Mouse (Mus musculus): Measurements from ENCODE around the gene Ppp2r5c.

Ppp2r5c gene

DNA sequence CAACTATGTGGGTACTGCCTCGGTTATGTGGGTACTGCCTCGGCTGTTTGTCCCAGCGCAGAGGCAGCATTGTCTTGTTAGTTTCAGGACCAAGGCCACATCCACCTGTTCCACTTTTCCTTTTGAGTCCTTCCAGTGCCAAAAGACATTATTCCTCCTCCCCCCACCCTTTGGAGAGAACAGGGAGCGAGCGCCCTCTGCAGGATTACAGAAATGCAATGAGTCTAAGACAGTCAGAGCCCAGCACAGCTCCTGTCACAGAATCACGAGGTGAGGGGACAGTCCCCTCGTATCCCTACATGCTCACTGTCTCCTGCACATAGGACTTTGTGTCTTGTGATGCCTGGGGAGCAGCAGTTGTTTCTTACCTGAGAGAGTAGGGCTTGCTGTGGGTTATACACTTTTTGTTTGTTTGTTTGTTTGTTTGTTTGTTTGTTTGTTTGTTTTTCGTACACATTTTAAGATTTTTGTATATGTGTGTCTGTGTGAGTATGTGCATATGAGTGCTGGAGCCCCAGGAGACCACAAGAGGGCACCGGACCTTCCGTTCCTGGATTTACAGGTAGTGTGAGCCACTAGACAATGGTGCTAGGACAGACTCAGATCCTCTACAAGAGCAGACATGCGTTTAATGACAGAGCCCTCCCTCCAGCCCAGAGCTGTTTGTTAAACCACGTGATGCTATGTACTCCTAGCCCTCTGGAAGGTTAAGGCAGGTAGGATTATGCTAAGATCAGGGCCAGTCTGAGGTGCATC lies 43.2 kb downstream of the Ppp2r5c start:
- DNase-seq, result peak; percentile 26 to 36

DNA sequence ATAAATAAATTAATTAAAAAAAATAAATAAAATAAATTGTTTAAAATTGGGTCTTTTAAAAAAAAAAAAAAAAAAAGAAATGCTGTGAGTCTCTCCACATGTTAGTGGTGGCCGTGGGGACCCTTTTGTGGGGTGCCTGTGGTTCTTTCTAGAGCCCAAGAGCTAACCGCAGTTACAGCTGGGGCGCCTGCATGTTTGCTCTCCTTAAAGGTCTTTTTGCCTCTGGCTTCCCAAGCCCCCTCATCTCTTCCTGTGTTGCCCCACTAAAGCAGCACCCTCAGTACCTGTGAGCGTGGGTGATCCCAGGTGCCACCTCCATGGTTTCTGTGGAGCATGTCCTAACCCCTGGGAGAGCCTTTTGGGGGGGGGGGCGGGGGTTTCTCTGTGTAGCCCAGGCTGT lies 45.5 kb downstream of the Ppp2r5c start:
- no peak for DNase-seq

DNA sequence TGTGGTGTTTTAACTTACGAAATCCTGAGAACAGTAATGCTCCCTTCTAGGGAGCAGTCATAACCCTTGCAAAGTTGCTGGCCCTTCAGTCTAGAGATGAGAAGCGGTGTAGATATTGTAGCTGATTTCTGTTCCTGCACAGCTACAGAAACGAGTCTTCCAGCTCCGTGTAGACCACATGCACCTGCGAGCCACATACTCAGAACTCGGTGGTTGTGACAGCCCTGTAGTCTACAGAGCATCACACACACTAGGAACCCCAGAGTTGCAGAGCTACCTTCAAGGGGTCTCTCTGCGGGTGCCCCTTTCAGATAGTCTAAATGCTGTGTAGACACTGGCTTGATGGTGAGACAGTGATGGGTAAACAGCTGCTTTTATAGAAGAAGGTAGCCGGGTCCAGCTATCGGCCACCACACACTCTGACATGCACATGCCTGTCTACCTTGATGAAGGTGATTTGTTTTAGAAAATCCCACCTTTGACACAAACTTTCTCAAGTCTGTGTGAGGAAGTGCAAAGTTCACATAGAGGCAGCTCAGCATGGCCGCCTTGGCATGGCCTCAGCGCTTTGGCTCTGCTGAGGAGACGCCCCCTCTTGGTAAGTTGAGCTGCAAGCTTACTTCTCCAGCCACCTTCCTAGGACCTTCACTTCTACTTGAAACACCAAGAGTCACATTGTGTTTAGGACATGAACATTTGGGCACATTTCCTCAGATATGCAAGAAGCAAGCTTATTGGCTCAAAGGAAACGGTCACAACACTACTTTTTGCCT lies 46.9 kb downstream of the Ppp2r5c start:
- DNase-seq, result no peak

DNA sequence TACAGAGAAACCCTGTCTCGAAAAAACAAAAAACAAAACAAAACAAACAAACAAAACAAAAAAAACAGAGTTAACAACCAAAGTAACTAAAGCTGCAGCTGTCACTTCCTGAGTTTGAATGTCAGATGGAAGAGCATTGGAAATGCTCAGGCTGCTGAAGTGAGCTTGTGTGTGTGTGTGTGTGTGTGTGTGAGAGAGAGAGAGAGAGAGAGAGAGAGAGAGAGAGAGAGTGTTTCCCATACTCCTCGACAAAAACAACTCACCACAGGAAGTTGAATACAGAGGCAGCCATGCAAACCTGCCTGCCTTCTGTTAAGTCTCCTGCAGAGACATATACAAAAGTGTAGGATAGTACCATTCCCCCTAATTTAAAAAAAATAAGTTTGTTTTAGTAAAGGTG lies 47.9 kb downstream of the Ppp2r5c start:
- no peak for DNase-seq

DNA sequence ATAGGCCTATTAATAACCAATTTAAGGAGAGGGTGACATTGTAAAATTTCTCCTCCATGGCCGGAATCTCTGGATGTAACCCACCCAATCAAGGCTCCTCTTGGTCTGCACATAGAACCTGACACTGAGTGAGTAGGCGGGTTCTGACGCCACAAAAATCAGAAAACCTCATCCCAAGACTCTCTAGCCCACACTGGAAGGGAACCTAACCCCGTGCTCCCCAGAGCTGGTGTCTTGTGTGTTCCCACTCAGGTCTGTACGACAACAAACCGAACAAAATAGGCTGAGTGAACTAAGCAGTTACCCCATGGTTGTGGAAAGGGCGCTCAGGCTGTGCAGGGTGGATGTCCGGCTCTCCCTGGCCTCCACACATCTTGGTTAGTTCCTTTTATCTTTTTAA lies 48.3 kb downstream of the Ppp2r5c start:
- no peak for DNase-seq

DNA sequence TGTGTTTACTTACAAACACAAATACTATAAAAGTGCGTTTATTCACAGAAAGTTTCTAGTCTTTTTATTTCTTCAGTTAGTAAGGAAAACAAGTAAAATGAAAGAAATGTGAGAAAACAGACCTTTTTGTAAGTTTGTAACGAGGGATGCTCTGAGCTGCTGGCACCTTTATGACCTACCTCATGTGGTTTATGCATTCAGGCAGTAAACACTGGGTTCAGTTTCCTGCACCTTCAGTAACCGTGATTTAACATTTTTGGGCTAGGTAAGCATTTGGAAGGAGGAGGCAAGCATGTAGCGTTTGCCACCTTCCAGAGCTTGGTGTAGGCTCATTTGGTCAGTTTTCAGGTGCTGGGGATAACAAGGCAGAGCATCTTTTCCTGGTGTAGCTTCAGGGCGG lies 49.1 kb downstream of the Ppp2r5c start:
- no peak for DNase-seq

DNA sequence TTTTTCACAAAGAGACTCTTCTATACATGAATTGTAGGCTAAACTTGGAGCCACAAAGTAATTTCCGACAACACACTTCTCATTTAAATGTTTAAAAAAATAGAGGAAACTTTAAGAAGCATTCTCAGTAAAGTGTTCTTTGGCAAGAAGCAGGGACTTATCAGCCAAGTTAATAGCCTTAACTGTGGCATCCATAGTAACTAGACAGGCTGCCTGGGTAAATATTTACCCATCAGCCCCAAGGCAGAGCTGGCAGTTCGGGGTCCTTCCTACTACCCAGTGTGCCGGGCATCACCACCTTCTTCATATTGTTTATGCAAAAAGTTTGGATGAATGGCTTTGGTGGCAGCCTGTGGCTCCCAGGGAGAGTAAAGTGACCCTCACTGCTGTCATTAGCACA lies 50.1 kb downstream of the Ppp2r5c start:
- DNase-seq, result no peak

DNA sequence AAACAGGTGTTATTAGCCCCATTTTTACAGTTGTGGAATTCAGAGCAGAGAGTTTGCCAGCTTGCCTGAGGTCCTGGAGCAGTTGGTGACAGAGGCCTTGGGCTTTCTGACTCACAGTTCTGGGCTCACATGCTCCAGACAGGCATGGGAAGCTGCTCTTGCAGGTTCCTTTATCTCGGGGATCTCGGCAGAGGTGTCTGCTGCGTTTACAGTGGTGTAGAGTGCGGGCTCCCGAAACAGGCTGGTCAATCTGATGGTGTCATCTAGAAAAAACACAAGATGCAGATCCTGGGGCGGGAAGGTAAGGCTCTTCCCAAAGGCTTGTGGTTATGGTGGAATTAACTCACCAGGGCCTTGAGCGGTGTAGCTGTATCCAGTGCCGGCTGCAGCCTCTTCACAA lies 50.6 kb downstream of the Ppp2r5c start:
- no peak for DNase-seq

DNA sequence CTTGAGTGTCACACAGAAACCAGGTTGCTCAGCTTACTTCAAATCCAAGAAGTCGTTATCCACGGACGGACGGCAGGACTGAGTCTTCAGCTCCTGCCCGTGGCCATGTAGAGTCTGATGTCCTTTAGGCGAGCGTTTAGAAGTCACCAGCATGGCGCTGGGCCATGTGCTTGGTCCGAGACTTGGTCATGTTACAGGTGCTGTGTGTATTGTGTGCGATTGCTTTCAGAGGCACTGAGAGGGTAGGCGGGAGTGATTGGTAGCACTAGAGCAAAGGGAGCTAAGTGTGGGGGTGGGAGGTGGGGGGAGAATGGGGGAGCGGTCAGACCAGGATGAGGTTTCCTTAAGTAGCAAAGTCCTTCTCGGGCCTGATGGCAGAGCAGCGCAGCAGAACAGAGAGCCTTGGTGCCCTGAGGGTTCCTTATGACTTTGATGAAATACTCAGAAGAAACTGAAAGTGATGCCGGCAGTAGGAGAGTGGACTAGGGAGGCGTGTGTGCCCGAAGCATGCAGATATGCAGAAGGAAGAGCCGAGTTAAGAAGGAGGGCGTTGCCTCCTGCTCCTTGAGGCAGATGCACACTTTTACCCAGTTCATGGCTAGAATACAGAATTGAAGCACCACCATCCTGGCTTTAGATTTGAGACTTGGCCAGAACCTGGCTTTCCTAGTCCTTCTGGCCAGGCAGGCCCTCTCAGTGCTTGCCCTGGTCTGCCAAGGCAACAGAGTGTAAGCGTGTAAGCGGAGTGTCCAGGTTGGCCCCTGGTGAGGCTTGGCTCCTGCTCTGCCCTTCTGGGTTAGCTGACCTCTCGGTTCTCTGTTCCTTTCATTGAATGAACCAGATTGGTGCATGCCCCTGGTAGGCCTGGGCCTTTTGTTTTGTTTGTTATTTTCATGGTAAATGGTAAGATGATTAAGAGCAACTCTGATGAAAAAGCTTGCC lies 51.6 kb downstream of the Ppp2r5c start:
- DNase-seq, result peak; percentile 37 to 41

DNA sequence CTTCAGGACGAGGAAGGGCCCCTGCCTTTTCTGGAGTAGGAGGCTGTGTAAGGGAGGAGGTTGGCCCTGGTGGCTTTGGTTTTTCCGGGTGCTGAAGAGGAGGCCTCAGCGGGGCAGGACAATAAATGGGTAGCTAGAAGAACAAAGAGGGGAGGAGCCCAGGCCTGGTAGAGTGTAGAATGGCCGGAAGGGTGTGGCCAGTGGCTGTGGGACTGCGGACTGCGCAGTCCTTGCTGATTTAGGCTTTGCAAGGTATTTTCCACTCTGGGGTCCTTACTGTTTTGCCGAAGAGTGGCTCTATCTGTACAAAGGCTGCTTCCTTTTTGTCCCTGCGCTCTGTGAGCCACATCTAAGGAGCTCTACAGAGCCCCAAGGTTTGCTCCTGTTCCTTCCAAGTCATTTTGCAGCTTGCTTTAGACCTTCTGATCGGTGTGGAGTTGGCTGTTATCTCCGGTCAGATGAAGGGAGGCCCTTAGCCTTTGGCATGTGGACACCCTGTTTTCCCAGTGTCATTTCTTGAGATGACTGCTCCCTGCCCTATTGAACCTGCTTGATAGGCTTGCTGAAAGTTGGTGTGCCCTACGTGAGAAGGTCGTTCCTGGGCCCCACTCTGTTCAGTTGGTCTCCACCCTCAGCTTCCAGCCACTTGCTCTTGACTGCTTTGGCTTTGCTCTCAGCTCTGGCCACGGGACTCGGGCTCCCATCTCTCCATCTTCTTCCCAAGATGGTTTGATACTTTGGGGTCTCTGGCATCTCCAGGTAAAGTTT lies 52.5 kb downstream of the Ppp2r5c start:
- DNase-seq, result peak; percentile 50 to 52

DNA sequence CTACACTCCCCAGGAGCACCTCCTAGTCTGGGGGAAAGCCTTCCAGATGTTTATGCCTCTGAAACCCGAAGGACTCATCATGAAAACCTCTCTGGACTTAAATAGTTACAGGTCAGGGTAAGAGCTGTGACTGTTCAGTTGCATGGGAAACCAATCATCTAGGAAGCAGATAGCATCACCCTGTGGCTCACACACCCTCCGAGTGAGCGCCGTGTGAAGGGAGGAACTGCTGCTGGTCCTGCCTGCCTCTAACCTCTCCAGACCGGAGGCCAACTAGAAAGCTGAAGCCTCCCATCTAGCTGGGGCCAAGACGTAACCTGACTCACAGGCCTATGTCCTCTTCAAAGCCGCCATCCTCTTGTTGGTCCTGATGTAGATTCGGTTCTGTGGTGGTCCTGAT lies 53.2 kb downstream of the Ppp2r5c start:
- DNase-seq, result no peak

DNA sequence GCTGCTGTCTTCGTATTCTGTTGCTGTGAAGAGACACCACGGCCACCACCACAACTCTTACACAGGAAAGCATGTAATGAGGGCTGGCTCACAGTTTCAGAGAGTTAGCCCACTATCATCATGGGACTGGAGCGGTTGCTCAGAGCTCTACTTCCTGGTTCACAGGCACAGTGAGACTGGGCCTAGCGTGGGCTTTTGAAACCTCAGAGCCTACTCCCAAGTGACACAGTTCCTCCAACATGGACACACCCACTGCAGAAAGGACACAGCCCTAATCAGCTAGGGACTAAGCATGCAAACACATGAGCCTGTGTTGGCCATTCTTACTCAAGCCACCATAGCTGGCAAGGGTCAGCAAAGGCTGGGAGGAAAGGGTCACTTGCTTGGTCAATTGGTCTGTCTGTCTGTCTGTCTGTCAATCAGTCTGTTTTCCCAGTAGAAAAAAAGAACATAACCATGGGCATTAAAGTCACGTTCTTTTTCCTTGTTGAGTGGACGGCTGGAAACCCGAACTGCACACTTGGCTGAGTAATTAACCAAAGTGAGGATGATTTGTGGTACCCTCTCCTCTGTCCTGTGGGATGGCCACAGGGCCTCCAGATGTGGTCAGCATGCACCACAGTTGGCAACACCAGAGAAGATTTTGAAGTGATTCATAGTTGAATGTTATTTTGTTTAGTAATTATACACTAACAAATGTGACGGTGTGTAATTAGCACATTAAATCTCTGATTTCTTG lies 56.7 kb downstream of the Ppp2r5c start:
- peak; percentile 62 to 65 for DNase-seq

DNA sequence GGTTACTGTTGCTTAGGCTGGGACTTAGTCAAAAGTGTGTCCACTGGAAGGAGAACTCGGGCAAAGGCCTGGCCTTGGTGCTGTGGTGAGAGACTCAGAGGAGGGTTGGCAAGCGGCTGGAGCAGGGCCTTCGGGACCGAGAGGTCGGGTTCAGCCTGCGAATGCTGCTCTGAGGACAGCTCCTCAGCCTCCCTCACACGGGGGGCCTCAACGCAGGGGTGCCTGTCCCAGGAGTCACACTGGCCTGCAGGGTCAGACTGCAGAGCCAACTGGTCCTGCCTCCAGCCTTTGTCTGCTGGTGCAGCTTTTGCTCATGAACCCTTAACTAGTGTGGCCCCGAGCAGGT lies 57.2 kb downstream of the Ppp2r5c start:
- DNase-seq, result no peak

DNA sequence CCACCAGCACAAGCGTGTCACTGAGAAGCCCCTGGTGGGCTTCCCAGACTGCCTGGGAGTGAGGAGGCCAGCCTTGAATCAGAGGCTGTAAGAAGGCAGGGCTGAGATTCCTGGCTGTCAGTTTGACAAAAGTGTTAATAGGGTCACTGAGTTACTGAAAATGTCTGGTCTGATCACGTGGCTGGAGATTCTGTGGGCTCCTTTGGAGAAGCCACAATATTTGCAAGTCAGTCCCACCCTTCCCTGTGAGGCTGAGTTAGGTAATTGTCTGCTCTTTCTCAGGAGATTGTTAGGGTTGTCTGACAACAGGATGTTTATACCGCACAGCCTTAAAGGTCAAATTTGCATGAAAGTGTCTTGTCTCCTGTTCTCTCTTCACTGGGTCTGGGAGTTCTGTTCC lies 57.9 kb downstream of the Ppp2r5c start:
- DNase-seq, result peak; percentile 37 to 42

DNA sequence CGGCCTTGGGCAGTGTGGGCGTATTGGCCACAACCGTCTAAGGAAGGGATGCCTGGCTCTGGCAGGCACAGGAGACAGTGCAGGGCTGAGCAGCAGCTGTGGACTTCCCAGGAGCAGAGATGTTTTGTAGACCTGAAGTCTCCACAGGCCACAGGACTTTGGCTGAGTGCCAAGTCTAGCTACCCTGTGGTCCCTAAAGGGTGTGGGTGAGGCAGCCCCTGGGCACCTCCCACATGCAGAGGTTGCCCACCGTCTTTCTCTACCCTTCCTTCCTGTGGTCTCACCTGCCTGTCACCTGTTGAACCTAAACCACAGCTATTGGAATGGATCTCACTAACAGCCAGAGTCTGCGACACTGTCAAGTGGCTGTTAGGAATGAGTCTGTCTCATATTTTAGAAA lies 59.1 kb downstream of the Ppp2r5c start:
- peak; percentile 41 to 43 for DNase-seq

DNA sequence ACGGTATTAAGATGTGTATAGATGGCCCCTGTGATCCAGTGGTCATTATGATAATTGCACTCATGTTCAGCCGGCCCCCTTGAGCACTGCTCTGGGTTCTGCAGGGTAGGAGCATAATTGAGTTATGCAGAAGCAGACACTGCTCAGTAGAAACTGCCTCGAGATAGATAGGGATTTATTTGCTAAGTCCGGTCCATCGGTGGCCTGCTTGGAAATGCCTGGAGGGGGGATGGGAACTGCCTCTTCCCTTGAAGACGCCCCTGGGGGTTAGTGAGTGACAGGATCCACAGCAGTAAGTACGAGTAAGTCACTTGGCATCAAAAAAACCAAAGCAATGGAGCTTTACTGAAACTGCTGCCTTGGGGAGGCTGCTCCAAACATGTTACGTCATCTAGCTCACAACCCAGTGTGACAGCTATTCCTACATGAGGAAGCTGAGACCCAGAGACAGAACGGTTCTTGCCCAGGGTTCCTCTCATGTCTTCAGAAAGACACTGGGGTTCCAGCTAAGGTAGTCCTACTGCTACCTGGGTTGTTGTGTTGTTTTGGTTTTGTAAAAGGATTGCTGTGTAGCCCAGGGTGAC lies 60.9 kb downstream of the Ppp2r5c start:
- DNase-seq, result no peak

DNA sequence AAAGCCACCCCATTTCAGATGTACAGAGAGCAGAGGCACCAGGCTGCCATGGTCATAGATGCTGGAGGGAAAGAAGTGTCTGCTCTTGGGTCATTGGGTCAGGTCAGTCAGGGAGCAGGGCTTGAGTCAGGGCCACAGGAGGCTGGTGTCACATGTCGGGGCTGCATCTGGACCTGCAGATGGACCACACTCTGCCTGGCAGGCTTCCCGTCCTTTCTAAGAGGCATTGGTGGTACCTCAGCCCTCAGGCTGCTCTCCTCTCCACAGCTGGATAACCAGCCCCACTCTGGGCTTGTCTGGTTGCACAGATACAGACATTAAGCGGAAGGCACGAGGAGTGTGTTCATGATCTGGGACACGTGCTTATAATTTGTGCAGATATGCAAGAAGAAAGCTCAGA lies 61.8 kb downstream of the Ppp2r5c start:
- no peak for DNase-seq

DNA sequence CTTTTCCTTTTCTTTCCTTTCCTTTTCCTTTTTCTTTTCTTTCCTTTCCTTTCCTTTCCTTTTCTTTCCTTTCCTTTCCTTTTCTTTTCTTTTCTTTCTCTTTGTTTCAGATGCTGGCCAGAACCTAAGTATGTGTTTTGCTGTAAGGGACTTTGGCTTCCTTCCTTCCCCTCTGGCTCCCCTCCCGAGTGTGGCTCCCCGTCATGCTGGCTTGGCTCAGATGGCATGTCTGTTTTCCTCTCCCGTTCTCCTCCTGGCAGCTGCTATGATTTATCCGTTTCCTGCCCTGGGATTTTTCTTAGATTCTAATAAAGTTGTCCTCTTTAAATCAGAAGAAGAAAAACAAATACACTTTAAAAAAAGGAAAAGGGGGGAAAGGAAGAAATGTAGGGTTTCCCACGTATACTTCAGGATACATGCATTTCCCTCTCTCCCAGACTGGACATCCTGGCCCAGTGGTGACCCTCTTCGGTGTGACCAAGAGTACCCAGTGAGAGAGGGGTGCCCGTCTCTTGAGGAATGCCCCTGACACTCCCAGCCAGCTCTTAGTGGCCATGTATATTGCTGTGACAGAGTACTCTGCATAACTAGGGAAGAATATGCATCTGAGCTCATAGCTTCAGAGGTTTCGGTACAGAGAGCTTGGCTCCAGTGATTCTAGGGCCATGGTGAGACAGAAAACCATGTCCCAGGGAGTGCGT lies 63.4 kb downstream of the Ppp2r5c start:
- DNase-seq, result no peak

DNA sequence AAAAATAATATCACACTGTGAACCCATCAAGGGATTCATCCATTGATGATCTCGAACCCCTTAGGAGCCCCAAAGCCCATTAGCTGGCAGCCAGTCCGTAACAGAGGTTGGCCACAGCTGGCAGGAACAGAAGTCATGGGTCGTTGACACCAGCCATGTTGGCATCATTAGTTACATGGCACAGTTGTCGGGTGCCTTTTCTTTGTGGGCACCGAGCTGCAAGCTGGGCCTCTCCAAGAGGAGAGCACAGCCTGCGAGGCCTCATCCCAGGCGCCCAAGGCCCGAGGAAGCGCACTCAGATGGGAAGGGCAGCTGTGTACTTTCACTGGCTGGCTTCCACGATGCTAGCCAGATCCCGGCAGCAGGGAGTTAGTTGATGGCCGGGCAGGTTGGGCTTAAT lies 64.3 kb downstream of the Ppp2r5c start:
- no peak for DNase-seq

DNA sequence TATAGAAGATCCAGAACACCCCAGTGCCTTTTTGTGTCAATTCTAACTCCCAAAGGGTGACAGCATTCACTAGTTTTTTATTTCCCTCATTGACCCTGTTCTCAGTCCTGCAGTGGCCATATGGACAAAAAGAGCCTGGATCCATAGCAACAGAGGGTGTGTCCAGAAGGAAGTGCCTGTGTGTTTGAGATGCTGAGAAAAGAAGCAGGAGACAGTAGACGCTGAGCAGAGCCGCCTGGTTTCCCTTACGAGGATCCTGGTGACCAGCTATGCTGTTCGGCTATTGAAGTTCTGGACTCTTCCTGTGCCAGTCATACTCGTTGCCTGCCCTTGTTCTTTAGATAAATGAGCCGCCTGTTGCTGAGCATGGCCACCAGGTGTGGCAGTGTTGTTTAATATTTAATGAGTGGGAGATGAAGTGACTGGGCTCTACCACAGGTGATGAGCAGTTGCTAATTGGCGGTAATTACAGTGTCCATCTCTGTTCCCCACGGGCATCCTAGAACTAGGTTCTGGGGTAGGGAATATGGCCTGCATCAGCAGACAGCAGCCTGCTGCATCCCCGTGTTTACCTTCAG lies 65.0 kb downstream of the Ppp2r5c start:
- no peak for DNase-seq

DNA sequence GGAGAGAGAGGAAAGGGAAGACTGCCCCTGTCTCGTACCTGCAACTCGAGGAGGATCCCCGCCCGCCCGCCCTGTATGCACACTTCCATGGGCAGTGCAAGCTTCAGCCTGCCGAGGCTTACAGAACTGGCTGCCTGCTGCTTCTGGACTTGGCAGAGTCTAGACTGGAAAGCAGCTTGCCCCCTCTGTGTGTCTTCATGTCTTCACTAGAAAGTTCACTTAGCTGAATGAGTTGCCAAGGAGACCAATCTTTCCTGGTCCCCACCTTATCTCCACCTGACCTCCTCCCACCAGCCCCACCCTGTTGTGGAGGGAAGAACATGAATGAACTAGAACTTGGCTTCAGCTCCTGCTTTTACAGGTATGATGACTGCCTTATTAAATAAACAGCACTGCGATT lies 66.0 kb downstream of the Ppp2r5c start:
- DNase-seq, result no peak

Measured in B cell, adult 2 months (primary cell).